ENCODE assay signal across 7 mouse cellular contexts in the genomic region with DNA sequence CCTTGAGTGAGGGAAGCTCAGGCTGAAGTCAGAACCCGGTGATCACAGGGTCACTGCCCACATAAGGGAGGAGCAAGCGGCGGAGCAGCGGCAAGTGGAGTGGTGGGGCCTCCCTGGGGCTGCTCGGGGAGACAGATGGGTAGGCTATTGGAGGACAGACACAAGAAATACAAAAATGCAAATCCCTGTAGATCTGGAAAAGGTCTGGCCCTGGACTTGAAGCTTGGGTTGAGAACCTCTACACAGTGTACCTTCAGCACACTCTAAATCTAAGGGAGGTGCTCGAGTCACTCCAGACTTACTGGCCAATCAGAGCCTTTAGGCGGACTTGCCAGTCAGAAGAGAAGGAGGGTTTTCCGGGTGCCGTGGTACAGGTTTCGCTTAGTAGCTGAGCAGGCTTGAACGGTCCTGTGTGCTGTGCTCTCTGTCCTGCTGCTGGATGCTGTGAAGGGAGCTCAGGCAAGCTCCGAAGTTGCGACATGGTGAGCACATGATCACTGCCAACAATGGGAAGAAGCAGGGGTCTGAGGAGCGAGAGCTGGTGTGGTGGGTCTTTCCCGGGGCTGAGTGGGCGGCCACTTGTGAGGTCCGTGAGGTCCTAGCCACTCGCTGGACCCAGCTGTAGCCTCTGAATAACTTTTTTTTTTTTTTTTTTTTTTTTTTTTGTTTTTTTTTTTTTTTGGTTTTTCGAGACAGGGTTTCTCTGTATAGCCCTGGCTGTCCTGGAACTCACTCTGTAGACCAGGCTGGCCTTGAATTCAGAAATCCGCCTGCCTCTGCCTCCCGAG.
A peak's percentile ranks its signal among the peaks of the same experiment; 100 is the strongest.
DNase-seq lines count a peak whose midpoint lies in the region; ATAC-seq lines count a peak whose summit lies in the region.
"Not testable (repeated sequence)": the region's sequence is repeated elsewhere in the genome, so short reads cannot be mapped to it uniquely, and the experiment has no call there.

No protein-coding gene starts in this region.

- peak; percentile 99 for ATAC-seq in intestine, embryonic 14.5 days (replicated peaks; ENCODE audit: low FRiP score, low TSS enrichment, low read depth)

- H3K4me3 ChIP-seq in intestine, embryonic 14.5 days (ENCODE audit: low read depth, low read length), result peak overlapping the region; percentile 56

- not testable (repeated sequence) for H3K4me1 ChIP-seq in intestine, embryonic 14.5 days (replicated peaks; ENCODE audit: control insufficient read depth, insufficient read depth, low read length)

- not testable (repeated sequence) for H3K27me3 ChIP-seq in intestine, embryonic 14.5 days (replicated peaks; ENCODE audit: control insufficient read depth, insufficient read depth, low read length)

- 4% methylated on average over 19 of the region's 21 CpGs for WGBS in intestine, embryonic 14.5 days

- peak overlapping the region; percentile 47; the same call in 1 of the 2 replicates for H3K27ac ChIP-seq in intestine, embryonic 14.5 days (ENCODE audit: low read depth)

- H3K36me3 ChIP-seq in intestine, embryonic 14.5 days (ENCODE audit: control insufficient read depth, insufficient read depth, low read length), result not testable (repeated sequence)

- H3K9me3 ChIP-seq in intestine, embryonic 14.5 days (ENCODE audit: control insufficient read depth, low read length), result not testable (repeated sequence)

- intact Hi-C loops in left cerebral cortex, postnatal 14 days (cut with DNase I), result not testable (repeated sequence)

- H3K9ac ChIP-seq in intestine, embryonic 14.5 days (ENCODE audit: low read length), result peak overlapping the region; percentile 43

- H3K4me2 ChIP-seq in intestine, embryonic 14.5 days (ENCODE audit: low read length), result peak overlapping the region; percentile 51

- peak; percentile 57 to 61 for DNase-seq in adrenal gland, adult 18-20 months (ENCODE audit: low spot score in 2 of 2)
- peak; percentile 80 for DNase-seq in embryo, embryonic 11 days
- peak; percentile 55 for DNase-seq in gastrocnemius, postnatal 25 days
- DNase-seq in intestine, embryonic 14.5 days (ENCODE audit: low spot score), result peak; percentile 88
- DNase-seq in left cerebral cortex, postnatal 14 days (ENCODE audit: low spot score in 2 of 2), result peak; percentile 73 to 78
- peak; percentile 77 for DNase-seq in mesoderm, embryonic 11.5 days (ENCODE audit: low read depth, low spot score)
- DNase-seq in right cerebral cortex, postnatal 4 days, result peak; percentile 52

Comparison
In these comparisons a context has a peak if more than half of its experiments do, and no peak if none do; other contexts are left out.
1. Peak in every context shown above with its lines: DNase-seq, ATAC-seq, H3K4me3 ChIP-seq and H3K27ac ChIP-seq.